Mouse (Mus musculus) liver, postnatal 0 days (tissue): Measurements from ENCODE around the gene Stra6.

Experiments used
- CTCF ChIP-seq: sonication (generic); IDR thresholded peaks from 2 replicates; pipeline ENCODE4 v1.5.1; 2016; ENCODE audit warnings: antibody characterized with exemption, low read depth
- EP300 ChIP-seq: IDR thresholded peaks from 2 replicates; pipeline ENCODE4 v1.6.1; 2016; ENCODE audit warnings: antibody characterized with exemption, low read depth, mild to moderate bottlenecking

GRCm38 (mm10) chr9:58015856-58016255 is 47.7 kb upstream of the Stra6 start:
- no peak for TF ChIP-seq EP300
- TF ChIP-seq CTCF, result no peak
